ENCODE assay signal across 26 mouse cellular contexts in genomic region chr8:107439880-107440625, GRCm38 (mm10). TPM values are rescaled to one million over a fixed set of nuclear protein-coding genes. Genes with fewer than 3 reads are reported as not detected.
DNase-seq lines count a peak whose midpoint lies in the region; ATAC-seq and TF ChIP-seq lines count a peak whose summit lies in the region.
"Had no signal": no experiment of that assay in that cellular context is flagged by ENCODE, and none has a peak within 500 bp of the region (broad histone marks: within the 10 kb centered on the region; RNA-seq: fewer than 3 reads in every experiment).

No protein-coding gene starts in this region.

- H3K27me3 ChIP-seq in liver, embryonic 11.5 days (replicated peaks; ENCODE audit: control insufficient read depth, insufficient read depth, low read length), result no peaks in the 10 kb centered on the region
- H3K27me3 ChIP-seq in liver, postnatal 0 days (ENCODE audit: insufficient read depth, low read length), result no peaks in the 10 kb centered on the region
- no peaks in the 10 kb centered on the region for H3K27me3 ChIP-seq in stomach, postnatal 0 days (ENCODE audit: control insufficient read depth, insufficient read depth, low read length)
- H3K27me3 ChIP-seq: embryonic facial prominence, embryonic 13.5 days; forebrain, embryonic 15.5 days; hindbrain, embryonic 15.5 days; intestine, embryonic 15.5 days; limb, embryonic 15.5 days; stomach, embryonic 15.5 days had no signal

- no peak overlapping the region for H3K27ac ChIP-seq in liver, embryonic 11.5 days (ENCODE audit: low read depth, low read length)
- H3K27ac ChIP-seq in liver, postnatal 0 days (ENCODE audit: low read depth), result peak overlapping the region; percentile 19
- no peak overlapping the region for H3K27ac ChIP-seq in stomach, postnatal 0 days (replicated peaks)
- H3K27ac ChIP-seq: embryonic facial prominence, embryonic 13.5 days; forebrain, embryonic 15.5 days; heart, embryonic 10.5 days; hindbrain, embryonic 15.5 days; intestine, embryonic 15.5 days; limb, embryonic 15.5 days; stomach, embryonic 15.5 days had no signal

- no peak overlapping the region for H3K4me2 ChIP-seq in liver, embryonic 11.5 days
- peak overlapping the region; percentile 42; the same call in 1 of the 2 replicates for H3K4me2 ChIP-seq in liver, postnatal 0 days (ENCODE audit: low read depth, low read length)
- H3K4me2 ChIP-seq in stomach, postnatal 0 days (replicated peaks; ENCODE audit: low read depth), result no peak overlapping the region
- H3K4me2 ChIP-seq: embryonic facial prominence, embryonic 13.5 days; forebrain, embryonic 15.5 days; hindbrain, embryonic 15.5 days; intestine, embryonic 15.5 days; limb, embryonic 15.5 days; stomach, embryonic 15.5 days had no signal

- 79% methylated on average over 3 of the region's 3 CpGs for WGBS in liver, embryonic 11.5 days
- 61% methylated on average over 3 of the region's 3 CpGs for WGBS in liver, postnatal 0 days (ENCODE audit: insufficient replicate concordance)
- 79% methylated on average over 3 of the region's 3 CpGs for WGBS in stomach, postnatal 0 days

- no peaks in the 10 kb centered on the region for H3K9me3 ChIP-seq in liver, embryonic 11.5 days (ENCODE audit: control insufficient read depth, low read length)
- H3K9me3 ChIP-seq in liver, postnatal 0 days (ENCODE audit: low read length), result no peaks in the 10 kb centered on the region
- H3K9me3 ChIP-seq in stomach, postnatal 0 days (ENCODE audit: control insufficient read depth, low read length), result no peaks in the 10 kb centered on the region
- H3K9me3 ChIP-seq: embryonic facial prominence, embryonic 13.5 days; forebrain, embryonic 15.5 days; heart, embryonic 10.5 days; hindbrain, embryonic 15.5 days; intestine, embryonic 15.5 days; limb, embryonic 15.5 days; stomach, embryonic 15.5 days had no signal

- no peak for ATAC-seq in liver, embryonic 11.5 days (replicated peaks; ENCODE audit: low FRiP score)
- peak; percentile 55 for ATAC-seq in erythroid progenitor cell, adult 5-6 weeks (replicated peaks; ENCODE audit: low FRiP score, poor library complexity, severe bottlenecking)
- ATAC-seq in liver, postnatal 0 days, result peak; percentile 14; the same call in 1 of the 2 replicates
- peak; percentile 50 for ATAC-seq in stomach, postnatal 0 days (ENCODE audit: low FRiP score, low TSS enrichment)
- ATAC-seq: forebrain, embryonic 15.5 days; intestine, embryonic 15.5 days had no signal

- intact Hi-C loops in left cerebral cortex, postnatal 14 days (cut with DNase I), result no loop called here

- no peak overlapping the region for H3K4me3 ChIP-seq in liver, embryonic 11.5 days (ENCODE audit: low read depth, low read length)
- H3K4me3 ChIP-seq in liver, postnatal 0 days (ENCODE audit: low read depth, low read length), result no peak overlapping the region
- no peak overlapping the region for H3K4me3 ChIP-seq in stomach, postnatal 0 days (ENCODE audit: low read depth, low read length)
- H3K4me3 ChIP-seq: embryonic facial prominence, embryonic 13.5 days; forebrain, embryonic 15.5 days; heart, embryonic 10.5 days; hindbrain, embryonic 15.5 days; intestine, embryonic 15.5 days; limb, embryonic 15.5 days; stomach, embryonic 15.5 days had no signal

- no peak overlapping the region for H3K9ac ChIP-seq in liver, embryonic 11.5 days (ENCODE audit: low read depth, low read length)
- H3K9ac ChIP-seq in liver, postnatal 0 days (replicated peaks), result no peak overlapping the region
- no peak overlapping the region for H3K9ac ChIP-seq in stomach, postnatal 0 days (ENCODE audit: low read length)
- H3K9ac ChIP-seq: embryonic facial prominence, embryonic 13.5 days; forebrain, embryonic 15.5 days; hindbrain, embryonic 15.5 days; intestine, embryonic 15.5 days; limb, embryonic 15.5 days; stomach, embryonic 15.5 days had no signal

- no peak for TF ChIP-seq CTCF in liver, postnatal 0 days (IDR thresholded peaks at IDR 0.05; ENCODE audit: low read depth)
- no peak for TF ChIP-seq CTCF in stomach, postnatal 0 days (IDR thresholded peaks at IDR 0.05; ENCODE audit: low read depth)

- H3K4me1 ChIP-seq in liver, embryonic 11.5 days (replicated peaks; ENCODE audit: control insufficient read depth, insufficient read depth, low read length), result peaks cover 21% of the 10 kb centered on the region
- H3K4me1 ChIP-seq in liver, postnatal 0 days (ENCODE audit: insufficient read depth), result peaks cover 33% of the 10 kb centered on the region
- 0 out of 2 replicates have a peak, but pooled peaks cover 4% of the 10 kb centered on the region for H3K4me1 ChIP-seq in stomach, postnatal 0 days (replicated peaks; ENCODE audit: control insufficient read depth, insufficient read depth)

- peak; percentile 46 for DNase-seq in liver
- DNase-seq in liver, embryonic 11.5 days (ENCODE audit: low spot score), result no peak
- DNase-seq in liver, postnatal 0 days, result no peak
- peak; percentile 31 for DNase-seq in stomach, postnatal 0 days (ENCODE audit: low spot score)
- no peak for DNase-seq in yolk sac, embryonic 10.5 days (ENCODE audit: low spot score)
- DNase-seq in left cerebral cortex, postnatal 14 days (ENCODE audit: low spot score in 2 of 2), result no peak
- no peak for DNase-seq in adrenal gland, adult 2 months
- DNase-seq: cerebellum, adult 18-20 months; cerebellum, postnatal 36 days; embryo, embryonic 11 days; heart, postnatal 4 days; kidney, postnatal 4 days; layer of hippocampus, adult 9-11 months; left cerebral cortex, postnatal 4 days; lung, postnatal 10 days; midbrain, embryonic 14.5 days; thymus, adult 18-20 months; thymus, postnatal 4 days had no signal

- TF ChIP-seq EP300 in liver, postnatal 0 days (IDR thresholded peaks at IDR 0.05; ENCODE audit: low read depth), result no peak
- no peak for TF ChIP-seq EP300 in stomach, postnatal 0 days (optimal IDR thresholded peaks at IDR 0.05)

- H3K36me3 ChIP-seq in liver, embryonic 11.5 days (ENCODE audit: control insufficient read depth, insufficient read depth, low read length), result no peaks in the 10 kb centered on the region
- 0 out of 2 replicates have a peak, but pooled peaks cover 13% of the 10 kb centered on the region for H3K36me3 ChIP-seq in liver, postnatal 0 days (replicated peaks; ENCODE audit: insufficient read depth, low read length)
- H3K36me3 ChIP-seq in stomach, postnatal 0 days (ENCODE audit: control insufficient read depth, insufficient read depth, low read length), result no peaks in the 10 kb centered on the region
- H3K36me3 ChIP-seq: forebrain, embryonic 15.5 days; heart, embryonic 10.5 days; hindbrain, embryonic 15.5 days; intestine, embryonic 15.5 days; limb, embryonic 15.5 days; stomach, embryonic 15.5 days had no signal

RNA-seq across cellular contexts. Expression of gene Wwp2, which starts 3.9 kb away (rescaled TPM):
- polyA plus RNA-seq in liver, embryonic 11.5 days (2014; fragmentation: Nextera tagmentation; extraction: Ambion mirVana), result 37.6 and 40.2 TPM in 2 replicates
- 111 and 127 TPM in 2 replicates for total RNA-seq in erythroid progenitor cell, adult 5-6 weeks (2015; ENCODE audit: low replicate concordance)
- total RNA-seq in erythroid progenitor cell, adult 5-6 weeks (2017; ENCODE audit: low replicate concordance), result 132 and 174 TPM in 2 replicates
- polyA plus RNA-seq in liver, postnatal 0 days (2015; fragmentation: Nextera tagmentation; extraction: Ambion mirVana), result 26.2 and 29.1 TPM in 2 replicates
- polyA plus RNA-seq in stomach, postnatal 0 days (2015; fragmentation: Nextera tagmentation; extraction: Ambion mirVana), result 25.2 and 26.4 TPM in 2 replicates
- 10 to 100 TPM; 31.7 to 36.2 TPM for total RNA-seq in left cerebral cortex, postnatal 14 days (2021)
- 10 to 100 TPM; 30.8 to 34.5 TPM for total RNA-seq in adrenal gland, adult 2 months (2021)
- 20.3 and 22.2 TPM in 2 replicates for polyA plus RNA-seq in adrenal gland, adult 2 months (2012; rRNA removed)

RNA-seq across cellular contexts. Expression of gene Nob1, which starts 15.2 kb away (rescaled TPM):
- 92.9 and 93.3 TPM in 2 replicates for polyA plus RNA-seq in liver, embryonic 11.5 days (2014; fragmentation: Nextera tagmentation; extraction: Ambion mirVana)
- 6.5 and 10.9 TPM in 2 replicates for total RNA-seq in erythroid progenitor cell, adult 5-6 weeks (2015; ENCODE audit: low replicate concordance)
- total RNA-seq in erythroid progenitor cell, adult 5-6 weeks (2017; ENCODE audit: low replicate concordance), result 5.5 and 6.0 TPM in 2 replicates
- polyA plus RNA-seq in liver, postnatal 0 days (2015; fragmentation: Nextera tagmentation; extraction: Ambion mirVana), result 17.0 and 18.4 TPM in 2 replicates
- 44.5 and 48.8 TPM in 2 replicates for polyA plus RNA-seq in stomach, postnatal 0 days (2015; fragmentation: Nextera tagmentation; extraction: Ambion mirVana)
- total RNA-seq in left cerebral cortex, postnatal 14 days (2021), result 10 to 100 TPM; 33.3 to 34.6 TPM
- total RNA-seq in adrenal gland, adult 2 months (2021), result 10 to 100 TPM; 26.0 to 38.4 TPM
- polyA plus RNA-seq in adrenal gland, adult 2 months (2012; rRNA removed), result 19.7 and 20.3 TPM in 2 replicates

RNA-seq across cellular contexts. Expression of gene Nqo1, which starts 37.0 kb away (rescaled TPM):
- 12.5 and 15.9 TPM in 2 replicates for polyA plus RNA-seq in liver, embryonic 11.5 days (2014; fragmentation: Nextera tagmentation; extraction: Ambion mirVana)
- total RNA-seq in erythroid progenitor cell, adult 5-6 weeks (2015; ENCODE audit: low replicate concordance), result 47.8 and 50.1 TPM in 2 replicates
- total RNA-seq in erythroid progenitor cell, adult 5-6 weeks (2017; ENCODE audit: low replicate concordance), result 26.4 and 44.2 TPM in 2 replicates
- polyA plus RNA-seq in liver, postnatal 0 days (2015; fragmentation: Nextera tagmentation; extraction: Ambion mirVana), result 8.3 and 8.4 TPM in 2 replicates
- polyA plus RNA-seq in stomach, postnatal 0 days (2015; fragmentation: Nextera tagmentation; extraction: Ambion mirVana), result 777 and 946 TPM in 2 replicates
- total RNA-seq in left cerebral cortex, postnatal 14 days (2021), result 1 to 10 TPM; 3.2 to 4.1 TPM
- total RNA-seq in adrenal gland, adult 2 months (2021), result 1 to 10 TPM; 5.4 to 5.6 TPM
- polyA plus RNA-seq in adrenal gland, adult 2 months (2012; rRNA removed), result 1.5 and 1.6 TPM in 2 replicates

Comparison
In these comparisons a context has a peak if more than half of its experiments do, and no peak if none do; other contexts are left out.
1. DNase-seq: peak in liver (single experiment) and stomach, postnatal 0 days (single experiment); none in liver, embryonic 11.5 days (single experiment), liver, postnatal 0 days (single experiment), yolk sac, embryonic 10.5 days (single experiment), left cerebral cortex, postnatal 14 days (0 of 2) and adrenal gland, adult 2 months (single experiment).
2. RNA of gene Nqo1, which starts 37.0 kb away (polyA plus RNA-seq): 777 to 946 TPM in stomach, postnatal 0 days; 12.5 to 15.9 TPM in liver, embryonic 11.5 days, 8.3 to 8.4 TPM in liver, postnatal 0 days and 1.5 to 1.6 TPM in adrenal gland, adult 2 months; every median in the first group is over 10 times any median in the second.